Mouse (Mus musculus) thymus, adult 2 months (tissue): ENCODE data around the gene Slc48a1.

Source experiments
- CTCF ChIP-seq: fragments of 200-500 bp; IDR thresholded peaks from 2 replicates; pipeline ENCODE4 v1.5.1; 2012; ENCODE audit warnings: mild to moderate bottlenecking, control low read depth, low read length, moderate library complexity, borderline replicate concordance; ENCODE audit not compliant: control insufficient read depth, poor library complexity, insufficient read depth; ENCODE audit errors: extremely low read depth
- POLR2A ChIP-seq: fragments of 200-500 bp; IDR thresholded peaks from 2 replicates; pipeline ENCODE4 v1.6.1; 2012; ENCODE audit warnings: mild to moderate bottlenecking, low read length, control low read depth, moderate library complexity; ENCODE audit not compliant: control insufficient read depth, poor library complexity, insufficient read depth; ENCODE audit errors: extremely low read depth

DNA sequence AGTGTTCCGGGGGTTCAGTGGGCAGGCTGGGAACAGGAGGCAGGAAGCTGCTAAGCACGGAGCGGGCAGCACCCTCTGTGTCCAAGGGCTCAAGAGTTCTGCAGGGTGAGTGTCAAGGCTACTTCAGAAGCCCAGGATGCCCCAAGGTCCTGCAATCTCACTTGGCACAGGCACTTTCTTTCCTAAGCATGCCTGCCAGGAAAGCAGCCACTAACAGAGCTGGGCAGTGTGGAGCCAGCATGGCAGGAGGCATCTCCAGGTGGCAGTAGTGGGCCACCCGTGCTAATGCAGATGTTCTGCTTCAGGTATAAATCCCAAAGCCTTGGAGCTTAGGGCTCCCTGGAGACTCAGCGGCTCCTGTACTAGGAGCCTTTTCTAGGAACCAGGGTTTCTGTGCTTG, 31.6 kb downstream of the Slc48a1 start:
- no peak for TF ChIP-seq POLR2A
- TF ChIP-seq CTCF, result no peak
